Mouse (Mus musculus) thymus, adult 2 months (tissue): Measurements from ENCODE around the gene Thsd7b. TPM values are rescaled to one million over a fixed set of nuclear protein-coding genes. Genes with fewer than 3 reads are reported as not detected.
"Not testable (repeated sequence)": the region's sequence is repeated elsewhere in the genome, so short reads cannot be mapped to it uniquely, and the experiment has no call there.

ENCODE experiments used
- DNase-seq: peaks from one replicate; pipeline ENCODE4 v3.0.0; 2021
- H3K27ac ChIP-seq: fragments of 200-500 bp; 2 replicates; pipeline ENCODE4 v1.5.1; 2012; ENCODE audit warnings: low read length, control low read depth; ENCODE audit not compliant: control insufficient read depth, insufficient read depth
- H3K27me3 ChIP-seq: fragments of 200-500 bp; 2 replicates; pipeline ENCODE4 v1.6.1; 2012; ENCODE audit warnings: mild to moderate bottlenecking, low read length, moderate library complexity, mixed read lengths; ENCODE audit not compliant: control insufficient read depth, insufficient read depth
- H3K36me3 ChIP-seq: fragments of 200-500 bp; 2 replicates; pipeline ENCODE4 v1.6.1; 2012; ENCODE audit warnings: mild to moderate bottlenecking, low read length, moderate library complexity; ENCODE audit not compliant: control insufficient read depth, insufficient read depth
- H3K4me1 ChIP-seq: fragments of 200-500 bp; replicated peaks from 2 replicates; pipeline ENCODE4 v1.6.1; 2012; ENCODE audit warnings: low read length; ENCODE audit not compliant: control insufficient read depth, insufficient read depth
- H3K4me3 ChIP-seq: fragments of 200-500 bp; 2 replicates; pipeline ENCODE4 v1.5.1; 2012; ENCODE audit warnings: mild to moderate bottlenecking, low read length, control low read depth, moderate library complexity; ENCODE audit not compliant: control insufficient read depth, insufficient read depth
- CTCF ChIP-seq: fragments of 200-500 bp; IDR thresholded peaks from 2 replicates; pipeline ENCODE4 v1.5.1; 2012; ENCODE audit warnings: mild to moderate bottlenecking, control low read depth, low read length, moderate library complexity, borderline replicate concordance; ENCODE audit not compliant: control insufficient read depth, poor library complexity, insufficient read depth; ENCODE audit errors: extremely low read depth
- POLR2A ChIP-seq: fragments of 200-500 bp; IDR thresholded peaks from 2 replicates; pipeline ENCODE4 v1.6.1; 2012; ENCODE audit warnings: mild to moderate bottlenecking, low read length, control low read depth, moderate library complexity; ENCODE audit not compliant: control insufficient read depth, poor library complexity, insufficient read depth; ENCODE audit errors: extremely low read depth
- WGBS: fragments of 180-500 bp; shearing (Covaris S2); methylation state at CpG from one replicate; pipeline ENCODE4 v1.1.7; 2018; 5-methylcytosine and 5-hydroxymethylcytosine counted together
- polyA plus RNA-seq: library from polyadenylated mRNA; depleted of rRNA; stranded (reverse); fragments of >200 nt; gene quantifications from 2 replicates; pipeline ENCODE4 v1.2.3, GENCODE M21; 2012

Thsd7b gene
- polyA plus RNA-seq, 1 experiment: 0.55 TPM

GRCm38 (mm10) chr1:130245563-130245962 lies 972.5 kb downstream of the Thsd7b start:
- no peaks in the 10 kb centered on the region for H3K4me1 ChIP-seq
- DNase-seq: no peak
- no peak overlapping the region for H3K4me3 ChIP-seq
- no peak overlapping the region for H3K27ac ChIP-seq
- TF ChIP-seq CTCF: no peak
- no peak for TF ChIP-seq POLR2A
- 86% methylated on average over 3 of the region's 3 CpGs for WGBS
- H3K27me3 ChIP-seq: no peaks in the 10 kb centered on the region
- H3K36me3 ChIP-seq: no peaks in the 10 kb centered on the region

GRCm38 (mm10) chr1:130246264-130246663 lies 973.2 kb downstream of the Thsd7b start:
- not testable (repeated sequence) for DNase-seq, H3K27ac ChIP-seq, H3K4me1 ChIP-seq, H3K27me3 ChIP-seq, H3K36me3 ChIP-seq, H3K4me3 ChIP-seq
- 97% methylated on average over 4 of the region's 4 CpGs for WGBS

GRCm38 (mm10) chr1:130246930-130247329 lies 973.8 kb downstream of the Thsd7b start:
- DNase-seq, H3K36me3 ChIP-seq, H3K4me1 ChIP-seq, H3K27ac ChIP-seq, H3K4me3 ChIP-seq, H3K27me3 ChIP-seq: not testable (repeated sequence)
- WGBS: 98% methylated on average over 4 of the region's 4 CpGs

- no peaks in the 10 kb centered on the region for H3K27me3 ChIP-seq
- WGBS: 80% methylated on average over 6 of the region's 6 CpGs
- H3K27ac ChIP-seq: no peak overlapping the region
Measured at GRCm38 (mm10) chr1:130262046-130262445, 988.9 kb downstream of the Thsd7b start.

More at GRCm38 (mm10) chr1:130262046-130262445, 988.9 kb downstream of the Thsd7b start:
- no peak overlapping the region for H3K4me3 ChIP-seq
- DNase-seq: no peak
- H3K4me1 ChIP-seq: no peaks in the 10 kb centered on the region
- H3K36me3 ChIP-seq: no peaks in the 10 kb centered on the region
- TF ChIP-seq CTCF: no peak
- TF ChIP-seq POLR2A: no peak
